Mouse (Mus musculus): ENCODE results near the gene Ap3b1.
"Not testable (repeated sequence)": the region's sequence is repeated elsewhere in the genome, so short reads cannot be mapped to it uniquely, and the experiment has no call there.

Gene Ap3b1

GRCm38 (mm10) chr13:94358401-94359265 lies at the start of gene Ap3b1:
TSS of gene Ap3b1 (plus strand) at chr13:94358960.
- DNase-seq, result peak; percentile 94 to 96

- not testable (repeated sequence) for DNase-seq
Observed at GRCm38 (mm10) chr13:94312812-94313211, 45.9 kb upstream of the Ap3b1 start.

- no peak for DNase-seq
Observed at GRCm38 (mm10) chr13:94316975-94317511, 41.7 kb upstream of the Ap3b1 start.

GRCm38 (mm10) chr13:94321094-94321792 lies 37.5 kb upstream of the Ap3b1 start:
- no peak for DNase-seq

- DNase-seq, result no peak
Observed at GRCm38 (mm10) chr13:94322475-94322874, 36.3 kb upstream of the Ap3b1 start.

GRCm38 (mm10) chr13:94328063-94328462 lies 30.7 kb upstream of the Ap3b1 start:
- peak in 1 of 2 experiments; percentile 10 for DNase-seq

GRCm38 (mm10) chr13:94329005-94329404 lies 29.8 kb upstream of the Ap3b1 start:
- DNase-seq, result not testable (repeated sequence)

GRCm38 (mm10) chr13:94330392-94330979 lies 28.3 kb upstream of the Ap3b1 start:
- no peak for DNase-seq

GRCm38 (mm10) chr13:94338357-94338756 lies 20.4 kb upstream of the Ap3b1 start:
- DNase-seq, result no peak

- no peak for DNase-seq
Observed at GRCm38 (mm10) chr13:94343192-94343591, 15.6 kb upstream of the Ap3b1 start.

- DNase-seq, result not testable (repeated sequence)
Observed at GRCm38 (mm10) chr13:94344600-94344999, 14.2 kb upstream of the Ap3b1 start.

GRCm38 (mm10) chr13:94354584-94354983 lies 4.2 kb upstream of the Ap3b1 start:
- DNase-seq, result no peak

GRCm38 (mm10) chr13:94358101-94358400 lies 709 bp upstream of the Ap3b1 start:
- DNase-seq, result no peak

- DNase-seq, result no peak
Observed at GRCm38 (mm10) chr13:94359282-94359920, 641 bp downstream of the Ap3b1 start.

GRCm38 (mm10) chr13:94361013-94361580 lies 2.3 kb downstream of the Ap3b1 start:
- not testable (repeated sequence) for DNase-seq

- no peak for DNase-seq
Observed at GRCm38 (mm10) chr13:94364336-94364735, 5.6 kb downstream of the Ap3b1 start.

GRCm38 (mm10) chr13:94365108-94365907 lies 6.5 kb downstream of the Ap3b1 start:
- no peak for DNase-seq

GRCm38 (mm10) chr13:94367869-94368268 lies 9.1 kb downstream of the Ap3b1 start:
- DNase-seq, result no peak

- no peak for DNase-seq
Observed at GRCm38 (mm10) chr13:94370521-94370920, 11.8 kb downstream of the Ap3b1 start.

GRCm38 (mm10) chr13:94372066-94372465 lies 13.3 kb downstream of the Ap3b1 start:
- no peak for DNase-seq

- DNase-seq, result no peak
Observed at GRCm38 (mm10) chr13:94374131-94374530, 15.4 kb downstream of the Ap3b1 start.
